ENCODE assay signal across 8 mouse cellular contexts in the genomic region with DNA sequence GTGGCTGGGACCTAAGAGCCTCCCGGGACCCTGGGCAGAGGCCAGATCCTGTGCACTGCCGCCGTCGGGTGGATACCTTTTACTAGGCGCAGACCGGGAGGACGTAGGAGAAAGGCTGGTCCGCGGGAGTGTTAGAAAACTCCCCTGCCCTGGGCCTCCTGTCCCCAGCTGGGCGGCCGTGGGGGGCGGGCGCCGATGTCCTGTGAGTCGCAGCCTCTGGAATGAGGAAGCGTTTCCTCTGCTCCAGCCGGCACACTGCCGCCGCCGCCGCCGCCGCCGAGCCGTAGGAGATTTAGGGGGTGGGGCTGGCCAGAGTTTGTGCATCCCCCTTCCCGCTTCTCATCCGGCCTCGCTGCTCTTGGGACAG. TPM values are rescaled to one million over a fixed set of nuclear protein-coding genes. Genes with fewer than 3 reads are reported as not detected.
DNase-seq lines count a peak whose midpoint lies in the region; ATAC-seq lines count a peak whose summit lies in the region.

No protein-coding gene starts in this region.

- H3K27me3 ChIP-seq in forebrain, embryonic 14.5 days (replicated peaks; ENCODE audit: control insufficient read depth, insufficient read depth, low read length), result no peaks in the 10 kb centered on the region
- H3K27me3 ChIP-seq in stomach, embryonic 15.5 days (replicated peaks), result no peaks in the 10 kb centered on the region

- ATAC-seq in forebrain, embryonic 14.5 days, result peak; percentile 52
- peak; percentile 55 for ATAC-seq in megakaryocyte progenitor cell, adult 5-6 weeks (replicated peaks; ENCODE audit: poor library complexity)
- peak; percentile 82 for ATAC-seq in stomach, embryonic 15.5 days (ENCODE audit: insufficient read depth, low FRiP score, low read depth)

- peak overlapping the region; percentile 64 for H3K4me2 ChIP-seq in forebrain, embryonic 14.5 days (ENCODE audit: low read length)
- peak overlapping the region; percentile 63 for H3K4me2 ChIP-seq in stomach, embryonic 15.5 days

- peak overlapping the region; percentile 93 for H3K4me3 ChIP-seq in forebrain, embryonic 14.5 days (ENCODE audit: low read depth, low read length)
- H3K4me3 ChIP-seq in stomach, embryonic 15.5 days (replicated peaks), result peak overlapping the region; percentile 71

- intact Hi-C loops in left cerebral cortex, postnatal 25 days (cut with DNase I), result loop anchor here (2.0 kb wide), 1 partner anchor 21 kb away; the partner anchor contains the start of genes Ctns and Shpk

- H3K9me3 ChIP-seq in forebrain, embryonic 14.5 days (replicated peaks; ENCODE audit: control insufficient read depth, low read length), result no peaks in the 10 kb centered on the region
- no peaks in the 10 kb centered on the region for H3K9me3 ChIP-seq in stomach, embryonic 15.5 days

- peak overlapping the region; percentile 86 for H3K27ac ChIP-seq in forebrain, embryonic 14.5 days (ENCODE audit: low read depth, low read length)
- peak overlapping the region; percentile 98 for H3K27ac ChIP-seq in stomach, embryonic 15.5 days

- peak; percentile 35 for DNase-seq in ES-CJ7 (ENCODE audit: low read depth, low spot score)
- DNase-seq in adrenal gland, postnatal 10 days, result peak; percentile 90
- DNase-seq in forebrain, embryonic 14.5 days (ENCODE audit: low spot score), result peak; percentile 52
- peak; percentile 93 for DNase-seq in heart, postnatal 4 days
- peak; percentile 23 to 44 for DNase-seq in left cerebral cortex, postnatal 25 days (ENCODE audit: low spot score in 2 of 2)
- DNase-seq in layer of hippocampus, postnatal 14 days (ENCODE audit: low spot score in 2 of 2), result no peak

- peak overlapping the region; percentile 88 for H3K9ac ChIP-seq in forebrain, embryonic 14.5 days (ENCODE audit: low read length)
- peak overlapping the region; percentile 68 for H3K9ac ChIP-seq in stomach, embryonic 15.5 days

- peaks cover 19% of the 10 kb centered on the region for H3K36me3 ChIP-seq in forebrain, embryonic 14.5 days (ENCODE audit: control insufficient read depth, insufficient read depth, low read length)
- H3K36me3 ChIP-seq in stomach, embryonic 15.5 days, result peaks cover 12% of the 10 kb centered on the region

- H3K4me1 ChIP-seq in forebrain, embryonic 14.5 days (ENCODE audit: control insufficient read depth, insufficient read depth, low read length), result peaks cover 23% of the 10 kb centered on the region
- H3K4me1 ChIP-seq in stomach, embryonic 15.5 days, result peaks cover 24% of the 10 kb centered on the region

- under 1% methylated on average over 28 of the region's 28 CpGs for WGBS in forebrain, embryonic 14.5 days
- under 1% methylated on average over 27 of the region's 28 CpGs for WGBS in stomach, embryonic 15.5 days

RNA-seq across cellular contexts. Expression of gene Tax1bp3, which starts 0.6 kb away (rescaled TPM):
- total RNA-seq in adrenal gland, postnatal 10 days (2021), result 10 to 100 TPM; 72.5 TPM
- polyA plus RNA-seq in forebrain, embryonic 14.5 days (2014; fragmentation: Nextera tagmentation; extraction: Ambion mirVana), result 193 and 203 TPM in 2 replicates
- 100 to 1,000 TPM; 109 to 112 TPM for total RNA-seq in heart, postnatal 4 days (2021)
- total RNA-seq in left cerebral cortex, postnatal 25 days (2021), result 10 to 100 TPM; 10.2 to 11.3 TPM
- 6.7 and 10.0 TPM in 2 replicates for total RNA-seq in megakaryocyte progenitor cell, adult 5-6 weeks (2015)
- total RNA-seq in megakaryocyte progenitor cell, adult 5-6 weeks (2017), result 4.9 and 7.2 TPM in 2 replicates
- polyA plus RNA-seq in stomach, embryonic 15.5 days (2015; fragmentation: Nextera tagmentation; extraction: Ambion mirVana), result 208 and 211 TPM in 2 replicates
- 10 to 100 TPM; 22.1 to 22.9 TPM for total RNA-seq in layer of hippocampus, postnatal 14 days (2021)

RNA-seq across cellular contexts. Expression of gene Emc6, which starts 0.7 kb away (rescaled TPM):
- 100 to 1,000 TPM; 121 to 122 TPM for total RNA-seq in adrenal gland, postnatal 10 days (2021)
- polyA plus RNA-seq in forebrain, embryonic 14.5 days (2014; fragmentation: Nextera tagmentation; extraction: Ambion mirVana), result 140 and 163 TPM in 2 replicates
- 10 to 100 TPM; 66.3 to 67.9 TPM for total RNA-seq in heart, postnatal 4 days (2021)
- 10 to 100 TPM; 55.6 to 55.9 TPM for total RNA-seq in left cerebral cortex, postnatal 25 days (2021)
- 78.9 and 81.7 TPM in 2 replicates for total RNA-seq in megakaryocyte progenitor cell, adult 5-6 weeks (2015)
- 54.2 and 60.2 TPM in 2 replicates for total RNA-seq in megakaryocyte progenitor cell, adult 5-6 weeks (2017)
- polyA plus RNA-seq in stomach, embryonic 15.5 days (2015; fragmentation: Nextera tagmentation; extraction: Ambion mirVana), result 111 and 117 TPM in 2 replicates
- 10 to 100 TPM; 60.6 to 61.9 TPM for total RNA-seq in layer of hippocampus, postnatal 14 days (2021)

RNA-seq across cellular contexts. Expression of gene P2rx5, which starts 17.3 kb away (rescaled TPM):
- 10 to 100 TPM; 14.8 to 26.1 TPM for total RNA-seq in adrenal gland, postnatal 10 days (2021)
- 0.78 and 0.93 TPM in 2 replicates for polyA plus RNA-seq in forebrain, embryonic 14.5 days (2014; fragmentation: Nextera tagmentation; extraction: Ambion mirVana)
- total RNA-seq in heart, postnatal 4 days (2021), result 1 to 10 TPM; 3.9 to 5.0 TPM
- under 1 TPM; 0.32 to 0.44 TPM for total RNA-seq in left cerebral cortex, postnatal 25 days (2021)
- total RNA-seq in megakaryocyte progenitor cell, adult 5-6 weeks (2015), result not detected in 2 replicates
- total RNA-seq in megakaryocyte progenitor cell, adult 5-6 weeks (2017), result not detected in 2 replicates
- polyA plus RNA-seq in stomach, embryonic 15.5 days (2015; fragmentation: Nextera tagmentation; extraction: Ambion mirVana), result 0.14 and 0.30 TPM in 2 replicates
- 1 to 10 TPM; 1.8 to 3.0 TPM for total RNA-seq in layer of hippocampus, postnatal 14 days (2021)

RNA-seq across cellular contexts. Expression of gene Ctns, which starts 21.4 kb away (rescaled TPM):
- total RNA-seq in adrenal gland, postnatal 10 days (2021), result 10 to 100 TPM; 14.6 to 17.1 TPM
- polyA plus RNA-seq in forebrain, embryonic 14.5 days (2014; fragmentation: Nextera tagmentation; extraction: Ambion mirVana), result 17.6 and 19.7 TPM in 2 replicates
- total RNA-seq in heart, postnatal 4 days (2021), result 1 to 10 TPM; 8.4 to 8.7 TPM
- 10 to 100 TPM; 19.2 to 21.0 TPM for total RNA-seq in left cerebral cortex, postnatal 25 days (2021)
- total RNA-seq in megakaryocyte progenitor cell, adult 5-6 weeks (2015), result 14.4 and 16.3 TPM in 2 replicates
- 13.5 and 15.8 TPM in 2 replicates for total RNA-seq in megakaryocyte progenitor cell, adult 5-6 weeks (2017)
- polyA plus RNA-seq in stomach, embryonic 15.5 days (2015; fragmentation: Nextera tagmentation; extraction: Ambion mirVana), result 17.0 and 18.2 TPM in 2 replicates
- 10 to 100 TPM; 18.6 to 20.5 TPM for total RNA-seq in layer of hippocampus, postnatal 14 days (2021)

RNA-seq across cellular contexts. Expression of gene Shpk, which starts 21.8 kb away (rescaled TPM):
- total RNA-seq in adrenal gland, postnatal 10 days (2021), result 1 to 10 TPM; 9.4 to 9.6 TPM
- 1.1 and 1.5 TPM in 2 replicates for polyA plus RNA-seq in forebrain, embryonic 14.5 days (2014; fragmentation: Nextera tagmentation; extraction: Ambion mirVana)
- total RNA-seq in heart, postnatal 4 days (2021), result 1 to 10 TPM in 1 of 2 experiments, under 1 TPM in 1; 0.95 to 1.1 TPM
- 1 to 10 TPM; 2.0 to 2.7 TPM for total RNA-seq in left cerebral cortex, postnatal 25 days (2021)
- 1.7 and 1.8 TPM in 2 replicates for total RNA-seq in megakaryocyte progenitor cell, adult 5-6 weeks (2015)
- total RNA-seq in megakaryocyte progenitor cell, adult 5-6 weeks (2017), result 2.2 and 3.4 TPM in 2 replicates
- 2.8 and 3.6 TPM in 2 replicates for polyA plus RNA-seq in stomach, embryonic 15.5 days (2015; fragmentation: Nextera tagmentation; extraction: Ambion mirVana)
- 1 to 10 TPM; 3.0 to 3.2 TPM for total RNA-seq in layer of hippocampus, postnatal 14 days (2021)

Comparison
In these comparisons a context has a peak if more than half of its experiments do, and no peak if none do; other contexts are left out.
1. DNase-seq: peak in ES-CJ7 (single experiment), adrenal gland, postnatal 10 days (single experiment), forebrain, embryonic 14.5 days (single experiment), heart, postnatal 4 days (single experiment) and left cerebral cortex, postnatal 25 days (2 of 2); none in layer of hippocampus, postnatal 14 days (0 of 2).
2. Peak in every context shown above with its lines, with median percentiles within 50 percentile points of each other: ATAC-seq.